Mouse (Mus musculus): Measurements from ENCODE around the gene Ldha. TPM values are rescaled to one million over a fixed set of nuclear protein-coding genes. Genes with fewer than 3 reads are reported as not detected.
A peak's percentile ranks its signal among the peaks of the same experiment; 100 is the strongest.

The Ldha gene
- total and polyA plus RNA-seq, 3 experiments, result 674 to 741 (median 738) TPM

DNA sequence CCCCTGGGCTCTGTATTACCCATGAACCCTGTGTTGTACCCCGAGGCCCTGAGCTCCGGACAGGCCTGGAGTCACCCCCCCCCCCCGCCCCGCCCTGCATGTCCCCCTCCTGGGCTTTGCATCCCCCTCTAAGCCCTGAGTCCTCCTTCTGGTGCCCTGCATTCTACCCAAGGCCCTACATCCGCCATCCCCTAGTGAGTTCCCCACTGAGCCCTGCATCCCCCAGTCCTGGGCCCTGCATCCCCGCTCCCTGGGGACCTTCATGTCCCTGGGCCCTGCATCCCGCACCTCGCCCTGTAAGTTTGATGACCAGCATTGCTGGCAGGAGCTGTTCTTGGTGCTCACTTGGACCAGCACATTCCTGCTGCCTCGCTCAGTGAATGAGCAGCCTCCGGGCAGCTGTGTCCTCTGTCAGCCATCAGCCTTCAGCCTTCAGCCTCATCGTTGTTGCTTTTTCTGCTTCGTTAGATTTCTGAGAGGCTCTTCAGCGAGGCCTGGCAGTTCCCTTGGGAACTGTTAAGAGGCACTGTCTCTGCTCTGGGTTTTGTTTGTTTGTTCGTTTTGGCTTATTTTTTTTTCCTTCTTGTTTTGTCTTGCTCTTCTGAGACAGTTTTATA, 6.2 kb upstream of the Ldha start:
- TF ChIP-seq EP300 (IDR thresholded peaks at IDR 0.05; ENCODE audit: insufficient read depth, low read depth, low read length) (no peak), POLR2A (IDR thresholded peaks at IDR 0.05; ENCODE audit: insufficient read depth, low read depth, low read length) (no peak), CTCF (IDR thresholded peaks at IDR 0.05) (no peak)
- 70% methylated on average over 14 of the region's 14 CpGs for WGBS
- DNase-seq, result no peak
- Histone ChIP-seq H3K79me2 (replicated peaks; ENCODE audit: control insufficient read depth, insufficient read depth, low read length) (no peaks in the 10 kb centered on the region), H3K27me3 (ENCODE audit: control insufficient read depth, insufficient read depth, low read length) (no peaks in the 10 kb centered on the region), H3K36me3 (ENCODE audit: control insufficient read depth, insufficient read depth, low read length) (no peaks in the 10 kb centered on the region), H3K9ac (ENCODE audit: low read depth, low read length) (no peak overlapping the region), H3K27ac (no peak overlapping the region), H3K4me1 (ENCODE audit: control insufficient read depth, insufficient read depth, low read length) (peaks cover 22% of the 10 kb centered on the region), H3K4me3 (no peak overlapping the region)
- intact Hi-C loops (cut with DNase I), result no loop called here

DNA sequence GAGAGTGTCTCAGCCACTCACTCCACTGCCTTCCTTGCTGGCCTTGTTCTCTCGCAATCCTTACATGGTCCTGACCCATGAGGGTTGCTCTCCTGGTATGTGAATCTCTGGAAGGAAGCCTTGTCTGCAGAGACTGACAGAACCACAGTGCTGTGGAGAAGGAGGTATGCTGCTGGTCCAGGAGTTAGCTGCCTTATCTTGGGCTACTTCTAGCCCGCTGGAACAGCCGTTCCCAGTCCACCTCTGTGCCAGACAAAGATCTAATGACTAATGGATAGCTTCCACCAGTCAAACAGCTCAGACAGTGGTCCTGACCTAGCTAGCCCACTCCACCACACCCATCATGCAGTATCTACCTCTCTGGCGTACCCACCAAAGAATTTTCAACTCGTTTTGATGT, 4.9 kb upstream of the Ldha start:
- WGBS, result 78% methylated on average over 5 of the region's 5 CpGs
- no peak overlapping the region for H3K27ac ChIP-seq
- H3K27me3 ChIP-seq (ENCODE audit: control insufficient read depth, insufficient read depth, low read length), result no peaks in the 10 kb centered on the region
- no peaks in the 10 kb centered on the region for H3K36me3 ChIP-seq (ENCODE audit: control insufficient read depth, insufficient read depth, low read length)
- H3K4me3 ChIP-seq, result no peak overlapping the region
- intact Hi-C loops (cut with DNase I), result no loop called here
- TF ChIP-seq EP300 (IDR thresholded peaks at IDR 0.05; ENCODE audit: insufficient read depth, low read depth, low read length) (no peak), CTCF (IDR thresholded peaks at IDR 0.05) (no peak), POLR2A (IDR thresholded peaks at IDR 0.05; ENCODE audit: insufficient read depth, low read depth, low read length) (no peak)
- no peak for DNase-seq
- no peaks in the 10 kb centered on the region for H3K79me2 ChIP-seq (replicated peaks; ENCODE audit: control insufficient read depth, insufficient read depth, low read length)
- H3K4me1 ChIP-seq (ENCODE audit: control insufficient read depth, insufficient read depth, low read length), result peaks cover 19% of the 10 kb centered on the region
- H3K9ac ChIP-seq (ENCODE audit: low read depth, low read length), result no peak overlapping the region

DNA sequence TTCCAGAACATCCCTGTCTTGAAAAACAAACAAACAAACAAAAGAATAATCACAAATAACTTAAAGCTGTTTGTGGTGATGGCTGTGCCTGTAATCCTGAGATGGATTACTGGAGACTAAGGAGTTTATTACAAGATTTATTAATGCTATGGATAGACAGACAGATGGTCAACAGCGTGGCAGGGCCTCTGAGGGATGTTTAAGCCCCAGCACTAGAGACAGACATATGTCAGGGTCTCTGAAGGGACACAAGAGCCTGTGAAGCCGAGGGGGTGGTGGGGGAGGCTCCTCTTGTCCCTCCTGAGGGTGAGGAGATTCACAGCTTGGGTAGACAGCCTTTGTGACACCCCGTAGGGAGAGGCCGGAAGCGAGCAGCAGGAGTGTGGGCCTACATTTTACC, 4.2 kb upstream of the Ldha start:
- no peaks in the 10 kb centered on the region for H3K36me3 ChIP-seq (ENCODE audit: control insufficient read depth, insufficient read depth, low read length)
- no peak for DNase-seq
- H3K27ac ChIP-seq, result peak overlapping the region; percentile 84
- intact Hi-C loops (cut with DNase I), result no loop called here
- H3K79me2 ChIP-seq (replicated peaks; ENCODE audit: control insufficient read depth, insufficient read depth, low read length), result no peaks in the 10 kb centered on the region
- peaks cover 19% of the 10 kb centered on the region for H3K4me1 ChIP-seq (ENCODE audit: control insufficient read depth, insufficient read depth, low read length)
- TF ChIP-seq CTCF (IDR thresholded peaks at IDR 0.05), result no peak
- TF ChIP-seq EP300 (IDR thresholded peaks at IDR 0.05; ENCODE audit: insufficient read depth, low read depth, low read length), result no peak
- TF ChIP-seq POLR2A (IDR thresholded peaks at IDR 0.05; ENCODE audit: insufficient read depth, low read depth, low read length), result no peak
- no peaks in the 10 kb centered on the region for H3K27me3 ChIP-seq (ENCODE audit: control insufficient read depth, insufficient read depth, low read length)
- no peak overlapping the region for H3K9ac ChIP-seq (ENCODE audit: low read depth, low read length)
- no peak overlapping the region for H3K4me3 ChIP-seq
- WGBS, result 84% methylated on average over 5 of the region's 5 CpGs

DNA sequence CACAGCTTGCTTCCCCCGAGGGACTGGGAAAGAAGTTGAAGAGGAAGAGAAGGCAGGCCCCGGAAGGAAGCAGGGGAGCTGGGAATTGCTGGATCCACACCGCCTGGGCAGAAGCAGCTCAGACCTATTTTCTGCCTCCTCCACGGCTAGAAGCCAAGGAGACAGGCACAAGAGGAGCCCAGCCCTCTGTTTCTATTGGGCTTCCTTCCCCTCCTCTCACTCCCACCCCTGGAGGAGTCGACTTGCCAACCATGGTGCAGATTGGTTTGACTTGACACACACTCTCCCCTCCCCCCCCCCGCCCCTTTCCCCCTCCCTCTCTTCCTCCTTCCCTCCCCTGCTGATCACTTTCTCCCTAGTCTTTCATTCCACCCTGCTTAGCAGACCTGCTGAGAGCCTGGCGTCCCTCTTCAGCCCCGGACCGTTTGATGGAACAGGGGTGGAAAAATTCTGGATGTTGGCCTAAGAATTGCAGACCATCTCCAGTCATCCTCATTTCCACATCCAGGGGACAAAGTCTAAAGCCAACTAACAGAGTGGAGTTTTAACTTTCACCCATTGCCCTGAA, 3.1 kb upstream of the Ldha start:
- WGBS, result 15% methylated on average over 7 of the region's 9 CpGs

DNA sequence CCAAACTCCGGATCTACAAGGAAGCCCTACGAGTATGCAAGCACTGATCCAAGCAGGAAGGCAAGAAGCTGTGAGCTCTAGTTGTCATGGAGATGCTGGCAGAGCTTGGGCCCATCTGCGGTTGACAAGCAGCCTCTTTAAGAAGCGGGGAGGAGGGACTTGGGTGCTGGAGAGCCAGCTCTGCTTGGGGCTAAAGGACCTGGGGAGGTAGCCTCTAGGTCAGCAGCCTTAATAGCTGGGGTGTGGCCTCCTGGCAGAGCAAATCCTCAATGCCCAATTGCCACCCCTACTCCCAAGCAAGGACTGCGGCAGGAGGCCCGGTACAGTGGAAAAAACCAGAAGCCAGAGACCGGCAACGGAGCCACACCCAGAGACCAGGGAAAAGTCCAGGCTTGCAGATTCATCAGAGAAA, 2.4 kb upstream of the Ldha start:
- TF ChIP-seq POLR2A (IDR thresholded peaks at IDR 0.05; ENCODE audit: insufficient read depth, low read depth, low read length), result peak; percentile 60; the same call in 1 of the 2 replicates
- TF ChIP-seq EP300 (IDR thresholded peaks at IDR 0.05; ENCODE audit: insufficient read depth, low read depth, low read length), result 0 out of 2 replicates have a peak, but pooled peaks have one; percentile 23
- no peak for TF ChIP-seq CTCF (IDR thresholded peaks at IDR 0.05)
- peak; percentile 77 to 85 for DNase-seq
- no peaks in the 10 kb centered on the region for H3K79me2 ChIP-seq (replicated peaks; ENCODE audit: control insufficient read depth, insufficient read depth, low read length)
- H3K9ac ChIP-seq (ENCODE audit: low read depth, low read length), result no peak overlapping the region
- WGBS, result 24% methylated on average over 8 of the region's 8 CpGs
- H3K4me1 ChIP-seq (ENCODE audit: control insufficient read depth, insufficient read depth, low read length), result peaks cover 15% of the 10 kb centered on the region
- intact Hi-C loops (cut with DNase I), result no loop called here
- H3K27me3 ChIP-seq (ENCODE audit: control insufficient read depth, insufficient read depth, low read length), result no peaks in the 10 kb centered on the region
- peak overlapping the region; percentile 84 for H3K27ac ChIP-seq
- no peak overlapping the region for H3K4me3 ChIP-seq
- no peaks in the 10 kb centered on the region for H3K36me3 ChIP-seq (ENCODE audit: control insufficient read depth, insufficient read depth, low read length)

More for the DNA sequence above, 3.1 kb upstream of the Ldha start:
- Histone ChIP-seq H3K4me3 (no peak overlapping the region), H3K4me1 (ENCODE audit: control insufficient read depth, insufficient read depth, low read length) (peaks cover 19% of the 10 kb centered on the region), H3K36me3 (ENCODE audit: control insufficient read depth, insufficient read depth, low read length) (no peaks in the 10 kb centered on the region), H3K79me2 (replicated peaks; ENCODE audit: control insufficient read depth, insufficient read depth, low read length) (no peaks in the 10 kb centered on the region), H3K27me3 (ENCODE audit: control insufficient read depth, insufficient read depth, low read length) (no peaks in the 10 kb centered on the region), H3K27ac (peak overlapping the region; percentile 84), H3K9ac (ENCODE audit: low read depth, low read length) (no peak overlapping the region)
- intact Hi-C loops (cut with DNase I), result no loop called here
- TF ChIP-seq POLR2A (IDR thresholded peaks at IDR 0.05; ENCODE audit: insufficient read depth, low read depth, low read length), result peak; percentile 72
- no peak for TF ChIP-seq CTCF (IDR thresholded peaks at IDR 0.05)
- TF ChIP-seq EP300 (IDR thresholded peaks at IDR 0.05; ENCODE audit: insufficient read depth, low read depth, low read length), result 0 out of 2 replicates have a peak, but pooled peaks have one; percentile 26
- peak; percentile 67 to 74 for DNase-seq

DNA sequence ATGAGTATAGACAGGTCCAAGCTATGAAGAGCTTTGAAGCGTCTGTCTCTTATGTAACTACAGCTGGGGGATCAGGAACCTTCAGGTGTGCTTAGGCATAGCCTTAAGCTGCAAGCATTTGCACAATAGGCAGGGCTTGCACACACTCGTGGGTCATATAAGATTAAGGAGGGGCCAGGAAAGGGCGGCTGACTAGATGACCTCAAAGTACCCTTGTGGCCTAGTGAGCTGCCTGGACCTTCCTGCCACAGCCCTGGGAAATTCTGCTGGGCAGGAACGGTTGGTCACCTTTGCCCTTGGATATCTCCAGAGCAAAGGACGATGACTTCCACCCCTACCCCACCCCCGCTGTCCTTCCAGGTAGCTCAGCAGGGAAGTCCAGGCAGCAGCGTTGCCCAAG, 1.8 kb upstream of the Ldha start:
- Histone ChIP-seq H3K9ac (ENCODE audit: low read depth, low read length) (no peak overlapping the region), H3K4me3 (no peak overlapping the region), H3K27me3 (ENCODE audit: control insufficient read depth, insufficient read depth, low read length) (no peaks in the 10 kb centered on the region), H3K4me1 (ENCODE audit: control insufficient read depth, insufficient read depth, low read length) (peaks cover 15% of the 10 kb centered on the region), H3K36me3 (ENCODE audit: control insufficient read depth, insufficient read depth, low read length) (no peaks in the 10 kb centered on the region), H3K27ac (peak overlapping the region; percentile 84), H3K79me2 (replicated peaks; ENCODE audit: control insufficient read depth, insufficient read depth, low read length) (no peaks in the 10 kb centered on the region)
- DNase-seq, result peak; percentile 42 to 47
- WGBS, result 28% methylated on average over 7 of the region's 7 CpGs
- intact Hi-C loops (cut with DNase I), result no loop called here
- no peak for TF ChIP-seq CTCF (IDR thresholded peaks at IDR 0.05)
- no peak for TF ChIP-seq POLR2A (IDR thresholded peaks at IDR 0.05; ENCODE audit: insufficient read depth, low read depth, low read length)
- no peak for TF ChIP-seq EP300 (IDR thresholded peaks at IDR 0.05; ENCODE audit: insufficient read depth, low read depth, low read length)

Measured in heart, adult 2 months (tissue).